ENCODE assay signal across 18 mouse cellular contexts in the genomic region with DNA sequence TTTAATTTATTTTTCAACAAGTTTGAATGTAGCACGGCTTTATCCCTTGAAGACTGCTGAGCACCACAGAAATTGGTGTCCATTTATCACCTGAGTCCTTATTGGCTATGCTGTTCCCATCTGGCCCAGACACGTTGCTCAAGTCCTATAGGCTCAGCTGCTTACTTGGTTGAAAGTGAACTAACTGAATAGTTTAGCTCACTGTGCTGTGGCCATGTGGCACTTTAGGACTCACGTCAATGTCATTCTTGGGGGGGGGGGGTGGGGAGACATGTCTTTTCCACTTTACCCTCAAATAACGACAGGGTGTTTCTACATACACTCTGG.
"Had no signal": no experiment of that assay in that cellular context is flagged by ENCODE, and none has a peak within 500 bp of the region (broad histone marks: within the 10 kb centered on the region; RNA-seq: fewer than 3 reads in every experiment).

No protein-coding gene starts in this region.

- H3K4me1 ChIP-seq: kidney, embryonic 15.5 days; liver, embryonic 13.5 days had no signal

- H3K27ac ChIP-seq: kidney, embryonic 15.5 days; left cerebral cortex, adult 2 months; liver, embryonic 13.5 days; stomach, postnatal 0 days had no signal

- H3K27me3 ChIP-seq: kidney, embryonic 15.5 days; liver, embryonic 13.5 days had no signal

- H3K36me3 ChIP-seq: kidney, embryonic 15.5 days; liver, embryonic 13.5 days had no signal

- H3K9me3 ChIP-seq: kidney, embryonic 15.5 days; liver, embryonic 13.5 days had no signal

- H3K9ac ChIP-seq: kidney, embryonic 15.5 days; liver, embryonic 13.5 days had no signal

- DNase-seq: kidney, adult 2 months; kidney, postnatal 10 days; kidney, postnatal 36 days; layer of hippocampus, postnatal 36 days; liver, embryonic 13.5 days; lung, adult 2 months; lung, postnatal 14 days; lung, postnatal 4 days; midbrain, embryonic 14.5 days; right cerebral cortex, adult 18-20 months; right cerebral cortex, postnatal 14 days; right cerebral cortex, postnatal 4 days; thymus, adult 2 months; thymus, postnatal 14 days; thymus, postnatal 4 days had no signal

- H3K4me3 ChIP-seq: kidney, embryonic 15.5 days; left cerebral cortex, adult 2 months; liver, embryonic 13.5 days had no signal

- H3K4me2 ChIP-seq: kidney, embryonic 15.5 days; liver, embryonic 13.5 days had no signal
